Mouse (Mus musculus) thymus, adult 2 months (tissue): ENCODE results near the gene Cisd3.

Source experiments
- CTCF ChIP-seq: fragments of 200-500 bp; IDR thresholded peaks from 2 replicates; pipeline ENCODE4 v1.5.1; 2012; ENCODE audit warnings: mild to moderate bottlenecking, control low read depth, low read length, moderate library complexity, borderline replicate concordance; ENCODE audit not compliant: control insufficient read depth, poor library complexity, insufficient read depth; ENCODE audit errors: extremely low read depth
- POLR2A ChIP-seq: fragments of 200-500 bp; IDR thresholded peaks from 2 replicates; pipeline ENCODE4 v1.6.1; 2012; ENCODE audit warnings: mild to moderate bottlenecking, low read length, control low read depth, moderate library complexity; ENCODE audit not compliant: control insufficient read depth, poor library complexity, insufficient read depth; ENCODE audit errors: extremely low read depth

- TF ChIP-seq CTCF = no peak
- TF ChIP-seq POLR2A = no peak
These were observed 35.3 kb upstream of the Cisd3 start for GRCm38 (mm10) chr11:97650341-97650740.
